In the genomic region with DNA sequence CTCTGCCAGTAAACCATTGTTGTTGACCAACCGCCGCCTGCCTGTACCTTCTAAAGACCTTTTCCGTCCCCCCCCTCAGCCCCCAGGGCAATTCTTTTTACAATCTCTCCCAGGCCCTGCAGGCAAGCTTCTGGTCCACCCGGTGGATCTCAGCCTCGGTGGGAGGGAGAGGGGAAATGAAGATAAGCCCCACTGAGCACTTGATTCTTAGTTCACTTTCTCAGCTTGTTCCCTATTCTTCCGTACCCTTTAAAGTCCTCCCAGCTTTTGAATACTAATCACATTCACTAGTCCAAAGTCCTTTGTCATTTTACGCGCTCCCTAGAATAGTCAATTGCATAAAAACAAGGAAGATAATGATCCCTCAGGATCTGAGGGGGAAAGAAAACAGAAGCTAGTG, we compare ENCODE assay signal across 26 mouse cellular contexts.
DNase-seq lines count a peak whose midpoint lies in the region; ATAC-seq and TF ChIP-seq lines count a peak whose summit lies in the region.
"Had no signal": no experiment of that assay in that cellular context is flagged by ENCODE, and none has a peak within 500 bp of the region (broad histone marks: within the 10 kb centered on the region; RNA-seq: fewer than 3 reads in every experiment).

No protein-coding gene starts in this region.

- no peak overlapping the region for H3K4me3 ChIP-seq in forebrain, embryonic 13.5 days
- no peak overlapping the region for H3K4me3 ChIP-seq in forebrain, embryonic 14.5 days (ENCODE audit: low read depth, low read length)
- no peak overlapping the region for H3K4me3 ChIP-seq in intestine, postnatal 0 days (ENCODE audit: low read depth, low read length)
- H3K4me3 ChIP-seq: heart, embryonic 15.5 days; hindbrain, embryonic 15.5 days; kidney, embryonic 15.5 days; limb, embryonic 13.5 days; liver, embryonic 12.5 days; midbrain, embryonic 13.5 days; stomach, embryonic 15.5 days had no signal

- no peak for TF ChIP-seq CTCF in intestine, postnatal 0 days (IDR thresholded peaks at IDR 0.05; ENCODE audit: low read depth)

- no peak for ATAC-seq in forebrain, embryonic 13.5 days
- ATAC-seq in forebrain, embryonic 14.5 days = no peak
- ATAC-seq in intestine, postnatal 0 days = peak; percentile 59
- ATAC-seq: liver, embryonic 12.5 days; midbrain, embryonic 13.5 days; Patski had no signal

- no peaks in the 10 kb centered on the region for H3K36me3 ChIP-seq in forebrain, embryonic 13.5 days (ENCODE audit: poor library complexity, severe bottlenecking)
- H3K36me3 ChIP-seq in forebrain, embryonic 14.5 days (ENCODE audit: control insufficient read depth, insufficient read depth, low read length) = no peaks in the 10 kb centered on the region
- no peaks in the 10 kb centered on the region for H3K36me3 ChIP-seq in intestine, postnatal 0 days (ENCODE audit: control insufficient read depth, insufficient read depth)
- H3K36me3 ChIP-seq: heart, embryonic 15.5 days; hindbrain, embryonic 15.5 days; kidney, embryonic 15.5 days; limb, embryonic 13.5 days; liver, embryonic 12.5 days; midbrain, embryonic 13.5 days; stomach, embryonic 15.5 days had no signal

- H3K4me1 ChIP-seq in forebrain, embryonic 13.5 days = peaks cover 10% of the 10 kb centered on the region
- peaks cover 5% of the 10 kb centered on the region; the same call in 1 of the 2 replicates for H3K4me1 ChIP-seq in forebrain, embryonic 14.5 days (ENCODE audit: control insufficient read depth, insufficient read depth, low read length)
- H3K4me1 ChIP-seq in intestine, postnatal 0 days (replicated peaks; ENCODE audit: control insufficient read depth, insufficient read depth, low read length) = peaks cover 3% of the 10 kb centered on the region; the same call in 1 of the 2 replicates
- H3K4me1 ChIP-seq: heart, embryonic 15.5 days; hindbrain, embryonic 15.5 days; kidney, embryonic 15.5 days; limb, embryonic 13.5 days; stomach, embryonic 15.5 days had no signal

- no peaks in the 10 kb centered on the region for H3K9me3 ChIP-seq in forebrain, embryonic 13.5 days (replicated peaks)
- H3K9me3 ChIP-seq in forebrain, embryonic 14.5 days (replicated peaks; ENCODE audit: control insufficient read depth, low read length) = no peaks in the 10 kb centered on the region
- H3K9me3 ChIP-seq in intestine, postnatal 0 days (ENCODE audit: control insufficient read depth) = no peaks in the 10 kb centered on the region
- H3K9me3 ChIP-seq: heart, embryonic 15.5 days; hindbrain, embryonic 15.5 days; kidney, embryonic 15.5 days; limb, embryonic 13.5 days; liver, embryonic 12.5 days; midbrain, embryonic 13.5 days; stomach, embryonic 15.5 days had no signal

- H3K4me2 ChIP-seq in forebrain, embryonic 13.5 days = peak overlapping the region; percentile 12; the same call in 1 of the 2 replicates
- H3K4me2 ChIP-seq in forebrain, embryonic 14.5 days (ENCODE audit: low read length) = no peak overlapping the region
- peak overlapping the region; percentile 40 for H3K4me2 ChIP-seq in intestine, postnatal 0 days (replicated peaks; ENCODE audit: low read depth)
- H3K4me2 ChIP-seq: heart, embryonic 15.5 days; hindbrain, embryonic 15.5 days; kidney, embryonic 15.5 days; limb, embryonic 13.5 days; liver, embryonic 12.5 days; midbrain, embryonic 13.5 days; stomach, embryonic 15.5 days had no signal

- no peaks in the 10 kb centered on the region for H3K27me3 ChIP-seq in forebrain, embryonic 13.5 days
- H3K27me3 ChIP-seq in forebrain, embryonic 14.5 days (replicated peaks; ENCODE audit: control insufficient read depth, insufficient read depth, low read length) = no peaks in the 10 kb centered on the region
- H3K27me3 ChIP-seq in intestine, postnatal 0 days (replicated peaks; ENCODE audit: control insufficient read depth, insufficient read depth, low read length) = no peaks in the 10 kb centered on the region
- H3K27me3 ChIP-seq: heart, embryonic 15.5 days; hindbrain, embryonic 15.5 days; kidney, embryonic 15.5 days; limb, embryonic 13.5 days; liver, embryonic 12.5 days; midbrain, embryonic 13.5 days; Patski; stomach, embryonic 15.5 days had no signal

- WGBS in forebrain, embryonic 13.5 days = 3% methylated on average over 8 of the region's 8 CpGs
- 3% methylated on average over 8 of the region's 8 CpGs for WGBS in forebrain, embryonic 14.5 days
- WGBS in intestine, postnatal 0 days = 20% methylated on average over 8 of the region's 8 CpGs

- no peak overlapping the region for H3K27ac ChIP-seq in forebrain, embryonic 13.5 days
- H3K27ac ChIP-seq in forebrain, embryonic 14.5 days (ENCODE audit: low read depth, low read length) = no peak overlapping the region
- peak overlapping the region; percentile 21; the same call in 1 of the 2 replicates for H3K27ac ChIP-seq in intestine, postnatal 0 days (ENCODE audit: low read depth, low read length)
- H3K27ac ChIP-seq: heart, embryonic 15.5 days; hindbrain, embryonic 15.5 days; kidney, embryonic 15.5 days; limb, embryonic 13.5 days; liver, embryonic 12.5 days; midbrain, embryonic 13.5 days; stomach, embryonic 15.5 days had no signal

- no peak for DNase-seq in forebrain, embryonic 14.5 days (ENCODE audit: low spot score)
- DNase-seq in ES-CJ7 (ENCODE audit: low read depth, low spot score) (peak; percentile 97), WW6 (ENCODE audit: low read depth, low spot score) (peak; percentile 88)
- no peak for DNase-seq in cerebellum, postnatal 4 days (ENCODE audit: low spot score in 2 of 2)
- no peak for DNase-seq in layer of hippocampus, postnatal 14 days (ENCODE audit: low spot score in 2 of 2)
- DNase-seq: adrenal gland, postnatal 14 days; B cell, adult 2 months; cerebellum, adult 8-10 months; cerebellum, postnatal 36 days; heart, postnatal 36 days; kidney, adult 11 months; kidney, postnatal 36 days; lung, adult 18-20 months; lung, postnatal 14 days; right cerebral cortex, postnatal 25 days; thymus, postnatal 36 days had no signal

- H3K9ac ChIP-seq in forebrain, embryonic 13.5 days = no peak overlapping the region
- H3K9ac ChIP-seq in forebrain, embryonic 14.5 days (ENCODE audit: low read length) = no peak overlapping the region
- 0 out of 2 replicates have a peak overlapping the region, but pooled peaks have one; percentile 7 for H3K9ac ChIP-seq in intestine, postnatal 0 days (ENCODE audit: low read depth, low read length)
- H3K9ac ChIP-seq: heart, embryonic 15.5 days; hindbrain, embryonic 15.5 days; kidney, embryonic 15.5 days; limb, embryonic 13.5 days; liver, embryonic 12.5 days; midbrain, embryonic 13.5 days; stomach, embryonic 15.5 days had no signal

Comparison
In these comparisons a context has a peak if more than half of its experiments do, and no peak if none do; other contexts are left out.
1. DNase-seq: peak in ES-CJ7 (single experiment) and WW6 (single experiment); none in forebrain, embryonic 14.5 days (single experiment), cerebellum, postnatal 4 days (0 of 2) and layer of hippocampus, postnatal 14 days (0 of 2).